Mouse (Mus musculus) forebrain, embryonic 16.5 days (tissue): Measurements from ENCODE around the gene Trim44. TPM values are rescaled to one million over a fixed set of nuclear protein-coding genes. Genes with fewer than 3 reads are reported as not detected.

Experiments
- ATAC-seq: fragments of 200-750 bp; cut with Nextera tagmentation; 2 replicates; pipeline ENCODE4 v1.8.0; 2017; ENCODE audit warnings: mild to moderate bottlenecking, moderate library complexity
- H3K27ac ChIP-seq: fragments of 300-500 bp; sonication (generic); 2 replicates; pipeline ENCODE4 v1.5.1; 2014; ENCODE audit warnings: low read length, control low read depth
- H3K27me3 ChIP-seq: fragments of 300-500 bp; sonication (generic); replicated peaks from 2 replicates; pipeline ENCODE4 v1.6.1; 2014; ENCODE audit warnings: low read length; ENCODE audit not compliant: control insufficient read depth, insufficient read depth
- H3K36me3 ChIP-seq: fragments of 300-500 bp; sonication (generic); 2 replicates; pipeline ENCODE4 v1.6.1; 2014; ENCODE audit not compliant: control insufficient read depth, insufficient read depth
- H3K4me1 ChIP-seq: fragments of 300-500 bp; sonication (generic); replicated peaks from 2 replicates; pipeline ENCODE4 v1.6.1; 2014; ENCODE audit warnings: low read length; ENCODE audit not compliant: control insufficient read depth, insufficient read depth
- H3K4me2 ChIP-seq: fragments of 300-500 bp; sonication (generic); 2 replicates; pipeline ENCODE4 v1.6.1; 2014; ENCODE audit warnings: mild to moderate bottlenecking, low read length, control low read depth
- H3K4me3 ChIP-seq: fragments of 300-500 bp; sonication (generic); replicated peaks from 2 replicates; pipeline ENCODE4 v1.5.1; 2014; ENCODE audit warnings: mild to moderate bottlenecking, low read length, control low read depth
- H3K9ac ChIP-seq: fragments of 300-500 bp; sonication (generic); replicated peaks from 2 replicates; pipeline ENCODE4 v1.6.1; 2014; ENCODE audit warnings: low read depth, low read length, control low read depth
- H3K9me3 ChIP-seq: fragments of 300-500 bp; sonication (generic); 2 replicates; pipeline ENCODE4 v1.6.1; 2016; ENCODE audit warnings: low read length; ENCODE audit not compliant: control insufficient read depth
- WGBS: fragments of 180-500 bp; shearing (Covaris S2); extraction: QIAGEN DNeasy Blood & Tissue Kit; methylation state at CpG from one replicate; pipeline ENCODE4 v1.1.7; 2014; 5-methylcytosine and 5-hydroxymethylcytosine counted together
- polyA plus RNA-seq: library from polyadenylated mRNA; unstranded; fragments of >200 nt; fragmentation: Nextera tagmentation; extraction: Ambion mirVana; gene quantifications from 2 replicates; pipeline ENCODE4 v1.2.1, GENCODE M21; 2015

Trim44 gene
- polyA plus RNA-seq, 1 experiment from 2014 or later = 48.2 TPM

DNA sequence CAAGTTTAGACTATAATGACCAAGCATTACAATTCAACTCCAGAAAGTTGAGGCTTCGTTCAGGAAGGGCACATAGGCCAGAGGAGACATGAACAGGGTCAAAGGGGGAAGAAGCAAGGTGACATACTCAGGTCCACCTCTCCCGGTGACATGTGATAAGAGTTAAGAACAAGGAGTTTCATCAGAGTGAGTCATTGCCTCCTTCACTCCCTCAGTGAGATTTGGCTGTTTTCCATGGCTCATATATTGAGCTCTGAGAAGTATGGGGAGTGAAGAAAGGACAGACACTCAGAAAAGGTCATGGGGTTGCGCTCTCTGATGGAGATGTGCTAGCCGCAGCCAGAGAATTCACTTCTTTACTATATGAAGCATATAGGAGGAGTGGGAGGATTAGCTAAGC, 3.0 kb upstream of the Trim44 start:
- Histone ChIP-seq H3K27me3 (no peaks in the 10 kb centered on the region), H3K4me1 (peaks cover 21% of the 10 kb centered on the region), H3K9me3 (no peaks in the 10 kb centered on the region), H3K27ac (no peak overlapping the region), H3K4me2 (no peak overlapping the region), H3K9ac (no peak overlapping the region), H3K4me3 (no peak overlapping the region), H3K36me3 (no peaks in the 10 kb centered on the region)
- WGBS = 86% methylated on average over 4 of the region's 4 CpGs
- ATAC-seq = no peak

- Histone ChIP-seq H3K4me2 (no peak overlapping the region), H3K27ac (no peak overlapping the region), H3K9ac (no peak overlapping the region), H3K4me1 (peaks cover 21% of the 10 kb centered on the region), H3K9me3 (no peaks in the 10 kb centered on the region), H3K4me3 (no peak overlapping the region), H3K36me3 (no peaks in the 10 kb centered on the region), H3K27me3 (no peaks in the 10 kb centered on the region)
- WGBS = 91% methylated on average over 3 of the region's 3 CpGs
- no peak for ATAC-seq
Measured at GRCm38 (mm10) chr2:102409741-102410140, 2.1 kb upstream of the Trim44 start.

DNA sequence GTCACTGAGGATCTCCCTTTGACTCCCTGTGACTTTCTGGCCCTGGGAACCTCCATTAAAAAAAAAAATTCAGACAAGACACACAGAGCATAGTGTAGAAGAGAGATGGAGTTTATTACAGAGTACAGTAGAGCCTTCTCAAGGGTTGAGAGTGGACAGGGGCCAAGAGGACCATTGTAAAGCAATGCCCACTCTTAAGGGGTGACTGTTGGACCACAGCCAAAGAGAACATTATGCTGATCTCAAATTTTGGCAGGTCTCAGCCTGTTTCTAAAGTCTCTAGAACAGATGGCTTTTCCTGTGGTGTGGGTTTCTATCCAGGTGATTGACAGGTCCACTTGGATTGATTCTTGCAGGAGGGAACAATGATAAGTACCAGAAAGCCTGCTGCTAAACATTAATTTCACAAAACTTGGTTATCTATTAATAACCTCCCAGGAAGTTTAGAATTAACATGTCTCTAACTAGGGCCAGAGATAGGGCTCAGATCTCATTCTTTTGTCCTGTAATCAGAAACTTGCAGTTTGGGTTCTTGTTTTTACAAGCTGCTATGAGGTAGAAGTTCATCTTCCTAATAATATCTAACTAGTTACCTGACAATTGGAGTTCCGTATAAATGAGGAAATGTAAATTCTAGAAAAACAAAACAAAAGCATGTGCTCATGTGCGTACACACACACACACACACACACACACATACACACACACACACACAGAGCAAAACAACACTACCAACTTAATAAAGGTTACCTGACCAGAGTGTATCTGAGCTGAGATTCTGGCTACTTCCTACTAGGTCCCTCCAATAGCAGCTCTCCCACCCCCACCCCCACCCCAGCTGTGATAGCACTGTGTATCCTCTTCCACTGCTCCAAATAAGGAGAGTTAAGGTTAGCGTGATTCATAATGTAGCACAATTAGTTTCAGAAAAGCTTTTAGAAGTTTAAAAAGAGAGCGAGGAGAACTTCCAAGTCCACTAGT, 1.0 kb downstream of the Trim44 start:
- Histone ChIP-seq H3K27me3 (no peaks in the 10 kb centered on the region), H3K27ac (peak overlapping the region; percentile 6; the same call in 1 of the 2 replicates), H3K4me1 (peaks cover 21% of the 10 kb centered on the region), H3K36me3 (no peaks in the 10 kb centered on the region), H3K4me2 (peak overlapping the region; percentile 40), H3K9ac (no peak overlapping the region), H3K9me3 (no peaks in the 10 kb centered on the region), H3K4me3 (no peak overlapping the region)
- WGBS = 66% methylated on average over 4 of the region's 4 CpGs
- ATAC-seq = peak; percentile 89

DNA sequence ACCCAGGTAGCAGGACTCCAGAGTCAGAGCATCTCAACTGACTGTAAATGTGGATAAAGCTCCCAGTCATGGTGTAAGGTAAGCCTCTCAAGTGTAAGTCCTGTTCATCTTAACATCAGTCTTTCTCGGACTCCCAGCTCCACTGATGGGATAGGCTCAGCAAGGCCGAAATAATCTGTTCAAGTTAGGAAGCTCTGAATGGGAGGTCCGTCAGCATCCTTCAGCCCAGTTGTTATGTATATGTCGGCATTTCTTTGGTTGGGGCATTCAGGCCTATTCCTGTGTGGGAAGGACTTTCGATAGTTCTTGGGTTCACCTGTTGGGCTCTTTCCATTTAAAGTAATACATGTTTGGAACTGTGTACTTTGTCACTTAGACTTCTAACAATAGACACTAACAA, 3.6 kb downstream of the Trim44 start:
- no peak overlapping the region for H3K4me2 ChIP-seq
- no peak for ATAC-seq
- peaks cover 37% of the 10 kb centered on the region for H3K4me1 ChIP-seq
- no peak overlapping the region for H3K27ac ChIP-seq
- no peaks in the 10 kb centered on the region for H3K9me3 ChIP-seq
- WGBS = 83% methylated on average over 5 of the region's 5 CpGs
- no peak overlapping the region for H3K9ac ChIP-seq
- H3K4me3 ChIP-seq = no peak overlapping the region
- H3K36me3 ChIP-seq = no peaks in the 10 kb centered on the region
- H3K27me3 ChIP-seq = no peaks in the 10 kb centered on the region

DNA sequence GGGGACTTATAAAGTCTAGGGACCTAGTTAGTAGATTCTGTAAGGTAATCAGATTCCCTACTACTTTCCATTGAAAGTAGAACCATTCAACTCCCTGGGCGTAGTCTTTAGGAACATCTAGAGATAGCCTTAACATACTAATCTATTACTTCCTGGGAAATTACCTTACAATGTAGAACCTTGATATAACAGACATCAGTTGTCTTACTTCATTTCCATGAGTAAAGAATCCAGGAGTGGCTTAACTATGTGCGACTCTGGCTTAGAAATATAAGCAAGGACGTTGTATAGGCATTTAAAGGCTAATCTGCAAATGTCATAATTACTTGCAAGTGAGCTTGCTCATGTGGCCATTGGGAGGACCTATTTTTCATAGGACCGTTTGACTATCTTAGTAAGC, 4.3 kb downstream of the Trim44 start:
- no peak overlapping the region for H3K9ac ChIP-seq
- no peak overlapping the region for H3K27ac ChIP-seq
- no peaks in the 10 kb centered on the region for H3K36me3 ChIP-seq
- no peaks in the 10 kb centered on the region for H3K27me3 ChIP-seq
- H3K4me1 ChIP-seq = peaks cover 39% of the 10 kb centered on the region
- no peak for ATAC-seq
- no peak overlapping the region for H3K4me3 ChIP-seq
- 91% methylated on average over 4 of the region's 4 CpGs for WGBS
- H3K9me3 ChIP-seq = no peaks in the 10 kb centered on the region
- H3K4me2 ChIP-seq = no peak overlapping the region

GRCm38 (mm10) chr2:102401352-102401692, 6.3 kb downstream of the Trim44 start:
- no peak for ATAC-seq
- peak overlapping the region; percentile 93 for H3K9ac ChIP-seq
- no peaks in the 10 kb centered on the region for H3K36me3 ChIP-seq
- H3K4me2 ChIP-seq = peak overlapping the region; percentile 87
- H3K9me3 ChIP-seq = no peaks in the 10 kb centered on the region
- 17% methylated on average over 6 of the region's 6 CpGs for WGBS
- H3K4me1 ChIP-seq = peaks cover 27% of the 10 kb centered on the region
- peak overlapping the region; percentile 73 for H3K4me3 ChIP-seq
- no peaks in the 10 kb centered on the region for H3K27me3 ChIP-seq
- peak overlapping the region; percentile 96 for H3K27ac ChIP-seq

DNA sequence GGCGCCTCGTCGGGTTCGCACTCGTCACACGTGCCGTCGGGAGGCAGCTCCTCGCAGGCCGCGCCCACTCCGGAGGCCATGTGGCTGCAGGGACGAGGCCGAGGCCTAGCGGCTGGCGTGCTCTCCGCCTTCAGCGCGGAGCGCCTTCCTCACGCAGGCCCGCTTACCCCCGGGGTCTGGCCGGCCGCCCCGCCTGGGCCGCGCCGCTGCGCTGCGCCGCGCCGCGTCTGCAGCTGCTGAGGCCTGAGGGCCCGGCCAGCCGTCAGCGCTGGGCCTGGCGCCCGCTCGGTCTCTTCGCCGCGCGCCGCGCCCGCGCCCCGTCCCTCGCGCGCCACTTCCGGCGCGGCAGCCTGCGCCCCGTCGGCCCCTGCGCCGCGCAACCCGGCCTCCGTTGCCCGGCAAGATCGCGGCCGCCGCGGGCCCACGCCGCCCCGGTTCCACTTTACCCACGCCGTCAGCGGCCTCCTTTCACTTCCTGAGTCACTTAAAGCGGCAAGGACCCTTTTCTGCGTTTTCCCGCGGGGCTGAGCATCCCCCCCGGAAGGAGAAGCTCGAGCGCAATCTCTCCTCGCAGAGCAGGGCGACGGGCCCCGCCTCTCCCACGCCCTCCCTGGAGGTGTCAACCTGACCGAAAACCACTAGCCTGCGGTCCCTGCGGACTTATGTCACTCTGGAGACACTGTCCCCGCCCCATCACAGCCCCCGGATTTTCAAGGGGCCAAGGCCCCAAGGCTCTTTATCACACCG, 6.8 kb downstream of the Trim44 start:
- Histone ChIP-seq H3K36me3 (no peaks in the 10 kb centered on the region), H3K4me1 (peaks cover 23% of the 10 kb centered on the region), H3K9ac (peak overlapping the region; percentile 93), H3K4me3 (peak overlapping the region; percentile 73), H3K4me2 (peak overlapping the region; percentile 87), H3K27ac (peak overlapping the region; percentile 96), H3K27me3 (no peaks in the 10 kb centered on the region), H3K9me3 (no peaks in the 10 kb centered on the region)
- WGBS = under 1% methylated on average over 90 of the region's 94 CpGs
- peak; percentile 92 for ATAC-seq

- 40% methylated on average over 48 of the region's 48 CpGs for WGBS
- Histone ChIP-seq H3K4me3 (peak overlapping the region; percentile 73), H3K9me3 (no peaks in the 10 kb centered on the region), H3K27me3 (no peaks in the 10 kb centered on the region), H3K4me1 (peaks cover 23% of the 10 kb centered on the region), H3K9ac (peak overlapping the region; percentile 93), H3K27ac (peak overlapping the region; percentile 96), H3K4me2 (peak overlapping the region; percentile 87), H3K36me3 (no peaks in the 10 kb centered on the region)
- no peak for ATAC-seq
Measured at GRCm38 (mm10) chr2:102399864-102400604, 7.6 kb downstream of the Trim44 start.

DNA sequence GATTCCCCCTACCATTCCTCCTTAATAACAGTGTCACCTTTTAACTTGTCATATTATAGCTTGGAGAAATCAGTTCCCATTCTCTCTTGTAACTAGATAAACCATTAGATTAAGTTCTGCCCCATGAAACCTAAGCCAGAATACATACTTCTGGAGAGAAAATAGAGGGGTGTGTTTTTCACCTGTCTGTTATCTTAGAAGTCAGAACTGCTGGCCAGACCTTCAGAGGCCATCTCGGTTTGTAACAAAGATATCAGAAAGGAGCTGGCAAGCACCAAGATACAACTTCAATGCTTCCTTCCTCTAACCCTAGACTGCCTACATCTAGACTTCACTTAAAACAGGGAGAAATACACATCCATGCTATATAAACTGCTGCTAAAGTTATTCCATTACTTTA, 11.1 kb downstream of the Trim44 start:
- Histone ChIP-seq H3K9me3 (no peaks in the 10 kb centered on the region), H3K4me3 (no peak overlapping the region), H3K4me2 (no peak overlapping the region), H3K36me3 (no peaks in the 10 kb centered on the region), H3K4me1 (peaks cover 22% of the 10 kb centered on the region), H3K9ac (no peak overlapping the region), H3K27me3 (no peaks in the 10 kb centered on the region), H3K27ac (no peak overlapping the region)
- ATAC-seq = no peak
- WGBS = 91% methylated on average over 1 of the region's 1 CpGs
